Mouse (Mus musculus): ENCODE measurements around the gene Gm2163. TPM values are rescaled to one million over a fixed set of nuclear protein-coding genes. Genes with fewer than 3 reads are reported as not detected.
"Not testable (repeated sequence)": the region's sequence is repeated elsewhere in the genome, so short reads cannot be mapped to it uniquely, and the experiment has no call there.

The Gm2163 gene
- total RNA-seq (2021): under 1 TPM in 1 of 2 experiments, not detected in 1; 0.08 TPM
- long read RNA-seq, experiment 1, partial matches to known transcripts: 0 of 1 reads
- long read RNA-seq, experiment 1, other reads (novel, unspliced or antisense): 1 of 1 reads
- long read RNA-seq, experiment 2, partial matches to known transcripts: 0 of 2 reads
- long read RNA-seq, experiment 2, other reads (novel, unspliced or antisense): 2 of 2 reads

GRCm38 (mm10) chr4:42466452-42466851 is at the start of gene Gm2163:
Gm2163 (plus strand) TSS chr4:42466752.
- intact Hi-C loops (cut with DNase I); H3K4me3 ChIP-seq; H3K27ac ChIP-seq; DNase-seq: not testable (repeated sequence)

- H3K4me3 ChIP-seq; H3K27ac ChIP-seq; intact Hi-C loops (cut with DNase I); DNase-seq: not testable (repeated sequence)
Measured at GRCm38 (mm10) chr4:42439078-42439477, 27.5 kb upstream of the Gm2163 start, which contains the start of gene Gm21586. Gm21586 (plus strand) TSS chr4:42439378.

GRCm38 (mm10) chr4:42528075-42528474 is 61.5 kb downstream of the Gm2163 start, which contains the start of gene Fam205a2:
Fam205a2 (minus strand) TSS chr4:42528175.
- H3K4me3 ChIP-seq; intact Hi-C loops (cut with DNase I); DNase-seq; H3K27ac ChIP-seq: not testable (repeated sequence)

GRCm38 (mm10) chr4:42611895-42612294 is 145.3 kb downstream of the Gm2163 start, which contains the start of gene Gm10591:
Gm10591 (plus strand) TSS chr4:42612195.
- H3K27ac ChIP-seq; DNase-seq; H3K4me3 ChIP-seq; intact Hi-C loops (cut with DNase I): not testable (repeated sequence)

- intact Hi-C loops (cut with DNase I); H3K4me3 ChIP-seq; H3K27ac ChIP-seq; DNase-seq: not testable (repeated sequence)
Measured at GRCm38 (mm10) chr4:42629419-42629818, 162.9 kb downstream of the Gm2163 start, which contains the start of gene Gm2564. Gm2564 (plus strand) TSS chr4:42629719.

Other genes with a start within 250 kb of the Gm2163 start
- gene Gm10600, start 226.1 kb upstream of the Gm2163 start, total RNA-seq (2021): 1 to 10 TPM in 1 of 2 experiments, under 1 TPM in 1; 0.89 to 2.3 TPM
- not detected for gene Ccl21b, start 211.0 kb upstream of the Gm2163 start, total RNA-seq (2021)
- not detected for gene Gm21953, start 172.5 kb upstream of the Gm2163 start, total RNA-seq (2021)
- gene Fam205a3, start 148.4 kb upstream of the Gm2163 start, total RNA-seq (2021): not detected
- not detected for gene Gm21586, start 27.4 kb upstream of the Gm2163 start, total RNA-seq (2021)
- not detected for gene Fam205a2, start 61.4 kb downstream of the Gm2163 start, total RNA-seq (2021)
- gene Gm10591, start 145.4 kb downstream of the Gm2163 start, total RNA-seq (2021): not detected
- gene Gm2564, start 163.0 kb downstream of the Gm2163 start, total RNA-seq (2021): 10 to 100 TPM in 1 of 2 experiments, 1 to 10 TPM in 1; 8.5 to 12.5 TPM
- not detected for gene Ccl27b, start 188.5 kb downstream of the Gm2163 start, total RNA-seq (2021)
- gene Il11ra2, start 195.1 kb downstream of the Gm2163 start, total RNA-seq (2021): under 1 TPM in 1 of 2 experiments, not detected in 1; 0.25 TPM